Mouse (Mus musculus) CH12.LX (cell line): ENCODE results near the gene Bcl9l. TPM values are rescaled to one million over a fixed set of nuclear protein-coding genes. Genes with fewer than 3 reads are reported as not detected.
A peak's percentile ranks its signal among the peaks of the same experiment; 100 is the strongest.

ENCODE experiments used
- DNase-seq: peaks from one replicate; pipeline ENCODE4 v3.0.0-alpha.2; 2013; ENCODE audit errors: extremely low read depth
- H3K27ac ChIP-seq: 2 replicates; pipeline ENCODE4 v1.5.1; 2012; ENCODE audit warnings: low read depth, mild to moderate bottlenecking, control low read depth, moderate library complexity; ENCODE audit not compliant: insufficient read depth
- H3K27me3 ChIP-seq: replicated peaks from 2 replicates; pipeline ENCODE3; 2012; ENCODE audit warnings: inconsistent platforms
- H3K36me3 ChIP-seq, 2 experiments: replicated peaks in 1 of 2; 2 replicates each; pipeline versions ENCODE3 to v1.6.1; 2012; ENCODE audit warnings: inconsistent platforms in 1 of 2, low read length in 1 of 2, mild to moderate bottlenecking in 1 of 2, mixed read lengths in 1 of 2, moderate library complexity in 1 of 2; ENCODE audit not compliant: control insufficient read depth in 1 of 2, insufficient read depth in 1 of 2
- H3K4me1 ChIP-seq, 2 experiments: 2 replicates each; pipeline ENCODE4 v1.6.1; 2012; ENCODE audit warnings: inconsistent platforms in 1 of 2, moderate library complexity in 1 of 2; ENCODE audit not compliant: insufficient read depth in 2 of 2, control insufficient read depth in 1 of 2
- H3K4me2 ChIP-seq: 2 replicates; pipeline ENCODE4 v1.6.1; 2012; ENCODE audit warnings: low read depth, mild to moderate bottlenecking, control low read depth; ENCODE audit not compliant: poor library complexity, insufficient read depth, severe bottlenecking
- H3K4me3 ChIP-seq, 3 experiments: fragments of 150-350 bp in 1 of 3; sonication (generic) in 1 of 3; replicated peaks in 1 of 3; 2 replicates each; pipeline versions ENCODE3 to v1.5.1; 2011 to 2012; ENCODE audit warnings: low read depth in 2 of 3, low read length in 2 of 3, mild to moderate bottlenecking in 2 of 3, moderate library complexity in 2 of 3, control low read depth in 1 of 3, improper control_type of control experiment in 1 of 3, inconsistent platforms in 1 of 3, mixed read lengths in 1 of 3; ENCODE audit not compliant: poor library complexity in 1 of 3
- H3K79me2 ChIP-seq: replicated peaks from 2 replicates; pipeline ENCODE4 v1.6.1; 2012; ENCODE audit warnings: mild to moderate bottlenecking, moderate library complexity; ENCODE audit not compliant: control insufficient read depth, poor library complexity, insufficient read depth, severe bottlenecking; ENCODE audit errors: extremely low read depth
- H3K9ac ChIP-seq: 2 replicates; pipeline ENCODE4 v1.6.1; 2012; ENCODE audit warnings: low read depth, mild to moderate bottlenecking, control low read depth, moderate library complexity; ENCODE audit not compliant: insufficient read depth
- H3K9me3 ChIP-seq: replicated peaks from 2 replicates; pipeline ENCODE3; 2012; ENCODE audit warnings: low read length, inconsistent platforms, mixed read lengths
- BHLHE40 ChIP-seq: IDR thresholded peaks from 2 replicates; pipeline ENCODE4 v1.6.1; 2011; ENCODE audit warnings: mild to moderate bottlenecking, low read depth, low read length, improper control_type of control experiment
- CHD1 ChIP-seq: IDR thresholded peaks from 2 replicates; pipeline ENCODE4 v1.6.1; 2012; ENCODE audit warnings: low read depth, low read length, improper control_type of control experiment, inconsistent platforms
- CTCF ChIP-seq, 2 experiments: IDR thresholded peaks in 1 of 2; conservative IDR thresholded peaks in 1 of 2; 2 replicates each; pipeline ENCODE4 v1.5.1; 2011 to 2012; ENCODE audit warnings: low read depth in 2 of 2, low read length in 2 of 2, improper control_type of control experiment in 1 of 2, inconsistent platforms in 1 of 2, mild to moderate bottlenecking in 1 of 2, moderate library complexity in 1 of 2
- E2F4 ChIP-seq: IDR thresholded peaks from 2 replicates; pipeline ENCODE4 v1.6.1; 2011; ENCODE audit warnings: low read depth, low read length, improper control_type of control experiment; ENCODE audit not compliant: insufficient replicate concordance
- EP300 ChIP-seq: IDR thresholded peaks from 2 replicates; pipeline ENCODE4 v1.6.1; 2011; ENCODE audit warnings: low read length, improper control_type of control experiment
- GABPA ChIP-seq: IDR thresholded peaks from 2 replicates; pipeline ENCODE4 v1.6.1; 2012; ENCODE audit warnings: low read depth, low read length, improper control_type of control experiment, inconsistent platforms; ENCODE audit not compliant: insufficient replicate concordance
- HCFC1 ChIP-seq: IDR thresholded peaks from 2 replicates; pipeline ENCODE4 v1.6.1; 2012; ENCODE audit warnings: low read depth, mild to moderate bottlenecking, inconsistent platforms, low read length, improper control_type of control experiment
- IRF4 ChIP-seq: IDR thresholded peaks from 2 replicates; pipeline ENCODE4 v1.6.1; 2014; ENCODE audit warnings: low read depth, mild to moderate bottlenecking, inconsistent platforms, low read length, improper control_type of control experiment
- KAT2A ChIP-seq: IDR thresholded peaks from 2 replicates; pipeline ENCODE4 v1.6.1; 2012; ENCODE audit warnings: low read length, improper control_type of control experiment, inconsistent platforms; ENCODE audit not compliant: insufficient replicate concordance
- MAX ChIP-seq: IDR thresholded peaks from 2 replicates; pipeline ENCODE4 v1.6.1; 2011; ENCODE audit warnings: low read length, improper control_type of control experiment
- MYC ChIP-seq: IDR thresholded peaks from 2 replicates; pipeline ENCODE4 v1.6.1; 2011; ENCODE audit warnings: low read depth, mild to moderate bottlenecking, improper control_type of control experiment, low read length
- PAX5 ChIP-seq: IDR thresholded peaks from 2 replicates; pipeline ENCODE4 v1.6.1; 2012; ENCODE audit warnings: low read length, inconsistent platforms, mixed read lengths
- RAD21 ChIP-seq: IDR thresholded peaks from 2 replicates; pipeline ENCODE4 v1.6.1; 2011; ENCODE audit warnings: low read depth, mild to moderate bottlenecking, low read length, improper control_type of control experiment, moderate library complexity
- SIN3A ChIP-seq: IDR thresholded peaks from 2 replicates; pipeline ENCODE4 v1.6.1; 2012; ENCODE audit warnings: low read length, improper control_type of control experiment, inconsistent platforms
- SMC3 ChIP-seq: IDR thresholded peaks from 2 replicates; pipeline ENCODE4 v1.6.1; 2011; ENCODE audit warnings: low read depth, low read length, improper control_type of control experiment
- TCF12 ChIP-seq: IDR thresholded peaks from 2 replicates; pipeline ENCODE4 v1.6.1; 2014; ENCODE audit warnings: low read depth, mild to moderate bottlenecking, inconsistent platforms, low read length, improper control_type of control experiment
- UBTF ChIP-seq: IDR thresholded peaks from 2 replicates; pipeline ENCODE4 v1.6.1; 2012; ENCODE audit warnings: low read depth, mild to moderate bottlenecking, inconsistent platforms, low read length, improper control_type of control experiment, moderate library complexity
- USF1 ChIP-seq: IDR thresholded peaks from 2 replicates; pipeline ENCODE4 v1.6.1; 2014; ENCODE audit warnings: low read depth, mild to moderate bottlenecking, inconsistent platforms, low read length, improper control_type of control experiment
- USF2 ChIP-seq: conservative IDR thresholded peaks from 2 replicates; pipeline ENCODE4 v1.6.1; 2011; ENCODE audit warnings: low read depth, low read length, improper control_type of control experiment
- ZC3H11A ChIP-seq: IDR thresholded peaks from 2 replicates; pipeline ENCODE4 v1.6.1; 2012; ENCODE audit warnings: low read depth, mild to moderate bottlenecking, inconsistent platforms, low read length, improper control_type of control experiment
- ZMIZ1 ChIP-seq: IDR thresholded peaks from 2 replicates; pipeline ENCODE4 v1.6.1; 2012; ENCODE audit warnings: low read depth, mild to moderate bottlenecking, inconsistent platforms, low read length, improper control_type of control experiment
- ZNF384 ChIP-seq: IDR thresholded peaks from 2 replicates; pipeline ENCODE4 v1.6.1; 2012; ENCODE audit warnings: low read depth, low read length, improper control_type of control experiment, inconsistent platforms
- dilution Hi-C: fragments of 300-500 bp; cut with MboI; formaldehyde crosslinking; loops from 2 replicates; pipeline ENCODE4 v1.14.3; 2020; ENCODE audit warnings: low sequenced_read_pairs; ENCODE audit not compliant: extremely low pct_unique_long_range_greater_than_20kb, extremely low pct_ligation_motif_present
- in situ Hi-C: fragments of 300-500 bp; cut with MboI; formaldehyde crosslinking; loops from 3 replicates; pipeline ENCODE4 v1.14.3; 2019; ENCODE audit warnings: low sequenced_read_pairs, low pct_ligation_motif_present, low pct_unique_long_range_greater_than_20kb, mixed read lengths
- polyA plus RNA-seq: library from polyadenylated mRNA; unstranded; fragments of >175 nt; gene quantifications from 2 replicates; pipeline ENCODE4 v1.2.1, GENCODE M21; 2012; ENCODE audit warnings: low read depth; ENCODE audit not compliant: insufficient read length
- total RNA-seq, 2 experiments: library from RNA; depleted of rRNA; stranded (reverse); fragments of 300-350 nt in 1 of 2; fragments of >200 nt in 1 of 2; gene quantifications; 2 replicates each; pipeline ENCODE4 v1.2.3; 2012 to 2014

Gene Bcl9l
- total and polyA plus RNA-seq, 3 experiments, result 0.67 to 7.5 (median 1.6) TPM

DNA sequence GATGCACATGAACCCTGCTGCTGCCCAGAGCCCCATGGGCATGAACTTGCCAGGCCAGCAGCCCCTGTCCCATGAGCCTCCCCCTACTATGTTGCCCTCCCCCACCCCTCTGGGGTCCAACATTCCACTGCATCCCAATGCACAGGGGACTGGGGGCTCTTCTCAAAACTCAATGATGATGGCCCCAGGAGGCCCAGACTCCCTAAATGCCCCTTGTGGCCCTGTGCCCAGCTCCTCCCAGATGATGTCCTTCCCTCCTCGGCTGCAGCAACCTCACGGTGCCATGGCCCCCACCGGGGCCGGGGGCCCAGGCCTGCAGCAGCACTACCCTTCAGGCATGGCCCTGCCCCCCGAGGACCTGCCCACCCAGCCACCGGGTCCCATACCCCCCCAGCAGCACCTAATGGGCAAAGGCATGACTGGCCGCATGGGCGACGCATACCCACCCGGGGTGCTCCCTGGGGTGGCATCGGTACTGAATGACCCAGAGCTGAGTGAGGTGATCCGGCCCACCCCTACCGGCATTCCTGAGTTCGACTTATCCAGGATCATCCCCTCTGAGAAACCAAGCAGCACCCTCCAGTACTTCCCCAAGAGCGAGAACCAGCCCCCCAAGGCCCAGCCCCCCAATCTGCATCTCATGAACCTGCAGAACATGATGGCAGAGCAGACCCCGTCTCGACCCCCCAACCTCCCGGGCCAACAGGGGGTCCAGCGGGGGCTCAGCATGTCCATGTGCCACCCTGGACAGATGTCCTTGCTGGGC, 26.3 kb downstream of the Bcl9l start:
- Histone ChIP-seq H3K36me3 (peaks cover 28 to 93% of the 10 kb centered on the region in 2 experiments), H3K9ac (no peak overlapping the region), H3K79me2 (no peaks in the 10 kb centered on the region), H3K27ac (no peak overlapping the region), H3K4me3 (no peak overlapping the region), H3K9me3 (no peaks in the 10 kb centered on the region), H3K4me2 (no peak overlapping the region), H3K4me1 (peaks cover 21 to 57% of the 10 kb centered on the region in 2 experiments), H3K27me3 (no peaks in the 10 kb centered on the region)
- DNase-seq, result no peak
- dilution Hi-C loops (no loop called here), in situ Hi-C loops (no loop called here)
- no peak for TF ChIP-seq E2F4
- no peak for TF ChIP-seq ZMIZ1
- no peak for TF ChIP-seq IRF4
- no peak for TF ChIP-seq MYC
- TF ChIP-seq USF1, result no peak

GRCm38 (mm10) chr9:44509487-44510354, 27.1 kb downstream of the Bcl9l start:
- Histone ChIP-seq H3K36me3 (peaks cover 30 to 93% of the 10 kb centered on the region in 2 experiments), H3K4me2 (no peak overlapping the region), H3K4me3 (no peak overlapping the region), H3K9me3 (no peaks in the 10 kb centered on the region), H3K27me3 (no peaks in the 10 kb centered on the region), H3K9ac (no peak overlapping the region), H3K27ac (no peak overlapping the region), H3K4me1 (peaks cover 23 to 63% of the 10 kb centered on the region in 2 experiments), H3K79me2 (no peaks in the 10 kb centered on the region)
- TF ChIP-seq SMC3 (peak; percentile 17), CTCF (conservative IDR thresholded peaks at IDR 0.05 in 1 of 2, IDR thresholded peaks at IDR 0.05 in 1 of 2; ENCODE audit: low read depth in 2 of 2, low read length in 2 of 2) (peak in 1 of 2 experiments; percentile 45; a peak in 2 of 4 replicates), BHLHE40 (no peak)
- no peak for DNase-seq
- in situ Hi-C loops, result loop anchor here (5.0 kb wide), 1 partner anchor 138 kb away; no protein-coding TSS in a partner anchor
- dilution Hi-C loops, result no loop called here

DNA sequence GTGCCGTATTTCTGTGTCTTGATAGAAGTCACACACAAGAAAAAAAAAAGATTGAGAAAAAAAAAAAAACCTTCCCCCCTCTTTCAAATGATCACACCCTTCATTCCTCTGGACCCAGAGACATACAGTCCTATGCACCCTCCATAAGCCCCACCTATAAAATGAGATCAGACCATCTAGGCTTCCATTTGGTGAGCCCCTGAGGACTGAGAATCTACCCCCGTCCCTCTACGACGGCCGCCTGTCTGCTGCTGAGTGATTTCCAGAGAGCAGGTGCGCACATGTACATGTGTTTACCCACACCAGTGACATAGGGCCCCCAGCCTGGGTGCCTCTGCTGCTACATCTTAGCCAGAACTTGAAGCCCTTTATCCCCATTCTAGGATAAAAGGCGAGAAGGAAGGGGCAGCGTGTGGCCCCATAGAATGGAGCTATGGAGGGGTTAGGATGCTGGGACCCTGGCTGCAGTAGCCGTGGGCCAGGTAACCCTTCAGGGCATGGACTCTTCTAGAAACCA, 27.8 kb downstream of the Bcl9l start:
- Histone ChIP-seq H3K79me2 (no peaks in the 10 kb centered on the region), H3K36me3 (peaks cover 30 to 92% of the 10 kb centered on the region in 2 experiments), H3K9me3 (no peaks in the 10 kb centered on the region), H3K4me3 (no peak overlapping the region), H3K27ac (no peak overlapping the region), H3K4me2 (no peak overlapping the region), H3K27me3 (no peaks in the 10 kb centered on the region), H3K9ac (no peak overlapping the region), H3K4me1 (peaks cover 28 to 70% of the 10 kb centered on the region in 2 experiments)
- in situ Hi-C loops (loop anchor here (5.0 kb wide), 1 partner anchor 137 kb away; no protein-coding TSS in a partner anchor), dilution Hi-C loops (no loop called here)
- no peak for DNase-seq
- TF ChIP-seq KAT2A (no peak), PAX5 (no peak), CHD1 (no peak), SIN3A (0 out of 2 replicates have a peak, but pooled peaks have one; percentile 28), ZNF384 (peak; percentile 60), RAD21 (no peak), USF2 (no peak), EP300 (no peak), MYC (no peak), HCFC1 (no peak), ZC3H11A (no peak), IRF4 (peak; percentile 69), GABPA (no peak), TCF12 (0 out of 2 replicates have a peak, but pooled peaks have one; percentile 40), UBTF (no peak), MAX (peak; percentile 14; the same call in 1 of the 2 replicates)
